Mouse (Mus musculus): ENCODE measurements around the gene Acsl6. TPM values are rescaled to one million over a fixed set of nuclear protein-coding genes. Genes with fewer than 3 reads are reported as not detected.
"Not testable (repeated sequence)": the region's sequence is repeated elsewhere in the genome, so short reads cannot be mapped to it uniquely, and the experiment has no call there.

Acsl6 gene
- total RNA-seq, 1 experiment = 3.7 TPM

GRCm38 (mm10) chr11:54296734-54297133 lies 6.9 kb upstream of the Acsl6 start:
- Histone ChIP-seq H3K9me3 (ENCODE audit: control insufficient read depth, insufficient read depth, low read depth, low read length) (no peaks in the 10 kb centered on the region), H3K36me3 (ENCODE audit: control insufficient read depth, insufficient read depth, low read length, poor library complexity, severe bottlenecking) (no peaks in the 10 kb centered on the region), H3K4me1 (ENCODE audit: control insufficient read depth in 2 of 2, insufficient read depth in 2 of 2, low read length in 2 of 2, poor library complexity in 1 of 2) (no peaks in the 10 kb centered on the region), H3K27ac (ENCODE audit: insufficient read depth, low read depth, low read length, poor library complexity, severe bottlenecking) (no peak overlapping the region), H3K9ac (ENCODE audit: insufficient read depth, low read depth, low read length, poor library complexity, severe bottlenecking) (no peak overlapping the region), H3K4me3 (ENCODE audit: insufficient read depth in 1 of 2, low read depth in 1 of 2, low read length in 2 of 2, poor library complexity in 1 of 2, severe bottlenecking in 1 of 2) (no peak overlapping the region)
- in situ Hi-C loops (cut with MboI; ENCODE audit: low sequenced_read_pairs in 2 of 2, unreplicated experiment in 2 of 2) = no loop called here
- no peak for DNase-seq (ENCODE audit: low read depth, low spot score)
- TF ChIP-seq MAFK (IDR thresholded peaks at IDR 0.05; ENCODE audit: insufficient read depth, low read depth, low read length) (no peak), HCFC1 (IDR thresholded peaks at IDR 0.05; ENCODE audit: borderline replicate concordance, insufficient read depth, low read length) (no peak), ZNF384 (IDR thresholded peaks at IDR 0.05; ENCODE audit: low read depth, low read length) (no peak), ZC3H11A (IDR thresholded peaks at IDR 0.05; ENCODE audit: borderline replicate concordance, low read depth, low read length) (no peak), CHD2 (IDR thresholded peaks at IDR 0.05; ENCODE audit: low read depth, low read length) (no peak)

- H3K9me3 ChIP-seq (ENCODE audit: control insufficient read depth, insufficient read depth, low read depth, low read length); H3K9ac ChIP-seq (ENCODE audit: insufficient read depth, low read depth, low read length, poor library complexity, severe bottlenecking); in situ Hi-C loops (cut with MboI; ENCODE audit: low sequenced_read_pairs in 2 of 2, unreplicated experiment in 2 of 2); H3K36me3 ChIP-seq (ENCODE audit: control insufficient read depth, insufficient read depth, low read length, poor library complexity, severe bottlenecking); H3K27ac ChIP-seq (ENCODE audit: insufficient read depth, low read depth, low read length, poor library complexity, severe bottlenecking); DNase-seq (ENCODE audit: low read depth, low spot score); H3K4me1 ChIP-seq (ENCODE audit: control insufficient read depth in 2 of 2, insufficient read depth in 2 of 2, low read length in 2 of 2, poor library complexity in 1 of 2); H3K4me3 ChIP-seq (ENCODE audit: insufficient read depth in 1 of 2, low read depth in 1 of 2, low read length in 2 of 2, poor library complexity in 1 of 2, severe bottlenecking in 1 of 2): not testable (repeated sequence)
These were observed 6.1 kb upstream of the Acsl6 start for GRCm38 (mm10) chr11:54297471-54297870.

GRCm38 (mm10) chr11:54298777-54299176 lies 4.8 kb upstream of the Acsl6 start:
- TF ChIP-seq ZC3H11A (IDR thresholded peaks at IDR 0.05; ENCODE audit: borderline replicate concordance, low read depth, low read length) = peak; percentile 11; the same call in 1 of the 2 replicates
- no peak for TF ChIP-seq CHD2 (IDR thresholded peaks at IDR 0.05; ENCODE audit: low read depth, low read length)
- Histone ChIP-seq H3K9ac (ENCODE audit: insufficient read depth, low read depth, low read length, poor library complexity, severe bottlenecking) (no peak overlapping the region), H3K36me3 (ENCODE audit: control insufficient read depth, insufficient read depth, low read length, poor library complexity, severe bottlenecking) (no peaks in the 10 kb centered on the region), H3K9me3 (ENCODE audit: control insufficient read depth, insufficient read depth, low read depth, low read length) (no peaks in the 10 kb centered on the region), H3K4me1 (ENCODE audit: control insufficient read depth in 2 of 2, insufficient read depth in 2 of 2, low read length in 2 of 2, poor library complexity in 1 of 2) (peaks cover 0 to 3% of the 10 kb centered on the region in 2 experiments; a peak in 1 of 4 replicates), H3K4me3 (ENCODE audit: insufficient read depth in 1 of 2, low read depth in 1 of 2, low read length in 2 of 2, poor library complexity in 1 of 2, severe bottlenecking in 1 of 2) (no peak overlapping the region), H3K27ac (ENCODE audit: insufficient read depth, low read depth, low read length, poor library complexity, severe bottlenecking) (no peak overlapping the region)
- no peak for DNase-seq (ENCODE audit: low read depth, low spot score)
- in situ Hi-C loops (cut with MboI; ENCODE audit: low sequenced_read_pairs in 2 of 2, unreplicated experiment in 2 of 2) = no loop called here

DNA sequence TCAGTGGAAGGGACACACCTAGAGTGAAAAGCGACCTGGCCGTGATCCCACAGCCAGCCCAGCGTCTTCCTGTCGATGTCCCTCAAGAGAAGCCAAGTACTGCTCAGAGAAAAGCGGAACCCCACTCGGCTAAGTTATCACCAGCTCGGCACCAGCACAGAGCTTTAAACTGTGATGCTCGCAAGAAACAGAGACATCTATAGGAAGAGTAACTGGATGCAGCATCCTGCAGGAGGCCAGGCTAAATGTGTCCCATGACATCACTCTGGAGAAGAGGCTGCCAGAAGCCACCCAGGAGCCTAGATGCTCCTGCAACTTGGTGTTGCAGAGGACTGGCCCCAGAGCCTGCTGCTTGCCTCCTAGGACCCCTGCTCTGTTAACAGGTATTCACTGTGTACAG lies 1.6 kb upstream of the Acsl6 start:
- peaks cover 0 to 6% of the 10 kb centered on the region in 2 experiments; a peak in 1 of 4 replicates for H3K4me1 ChIP-seq (ENCODE audit: control insufficient read depth in 2 of 2, insufficient read depth in 2 of 2, low read length in 2 of 2, poor library complexity in 1 of 2)
- H3K9ac ChIP-seq (ENCODE audit: insufficient read depth, low read depth, low read length, poor library complexity, severe bottlenecking) = no peak overlapping the region
- in situ Hi-C loops (cut with MboI; ENCODE audit: low sequenced_read_pairs in 2 of 2, unreplicated experiment in 2 of 2) = no loop called here
- no peak overlapping the region for H3K27ac ChIP-seq (ENCODE audit: insufficient read depth, low read depth, low read length, poor library complexity, severe bottlenecking)
- no peak overlapping the region for H3K4me3 ChIP-seq (ENCODE audit: insufficient read depth in 1 of 2, low read depth in 1 of 2, low read length in 2 of 2, poor library complexity in 1 of 2, severe bottlenecking in 1 of 2)
- H3K36me3 ChIP-seq (ENCODE audit: control insufficient read depth, insufficient read depth, low read length, poor library complexity, severe bottlenecking) = no peaks in the 10 kb centered on the region
- DNase-seq (ENCODE audit: low read depth, low spot score) = no peak
- no peaks in the 10 kb centered on the region for H3K9me3 ChIP-seq (ENCODE audit: control insufficient read depth, insufficient read depth, low read depth, low read length)
- TF ChIP-seq ZC3H11A (IDR thresholded peaks at IDR 0.05; ENCODE audit: borderline replicate concordance, low read depth, low read length) (no peak), ZNF384 (IDR thresholded peaks at IDR 0.05; ENCODE audit: low read depth, low read length) (no peak), HCFC1 (IDR thresholded peaks at IDR 0.05; ENCODE audit: borderline replicate concordance, insufficient read depth, low read length) (no peak), MAFK (IDR thresholded peaks at IDR 0.05; ENCODE audit: insufficient read depth, low read depth, low read length) (no peak), CHD2 (IDR thresholded peaks at IDR 0.05; ENCODE audit: low read depth, low read length) (no peak)

- in situ Hi-C loops (cut with MboI; ENCODE audit: low sequenced_read_pairs in 2 of 2, unreplicated experiment in 2 of 2) = no loop called here
- Histone ChIP-seq H3K9me3 (ENCODE audit: control insufficient read depth, insufficient read depth, low read depth, low read length) (no peaks in the 10 kb centered on the region), H3K36me3 (ENCODE audit: control insufficient read depth, insufficient read depth, low read length, poor library complexity, severe bottlenecking) (no peaks in the 10 kb centered on the region), H3K27ac (ENCODE audit: insufficient read depth, low read depth, low read length, poor library complexity, severe bottlenecking) (no peak overlapping the region), H3K4me3 (ENCODE audit: insufficient read depth in 1 of 2, low read depth in 1 of 2, low read length in 2 of 2, poor library complexity in 1 of 2, severe bottlenecking in 1 of 2) (no peak overlapping the region), H3K9ac (ENCODE audit: insufficient read depth, low read depth, low read length, poor library complexity, severe bottlenecking) (no peak overlapping the region), H3K4me1 (ENCODE audit: control insufficient read depth in 2 of 2, insufficient read depth in 2 of 2, low read length in 2 of 2, poor library complexity in 1 of 2) (peaks cover 0 to 6% of the 10 kb centered on the region in 2 experiments; a peak in 1 of 4 replicates)
- TF ChIP-seq MAFK (IDR thresholded peaks at IDR 0.05; ENCODE audit: insufficient read depth, low read depth, low read length) (no peak), CHD2 (IDR thresholded peaks at IDR 0.05; ENCODE audit: low read depth, low read length) (no peak), HCFC1 (IDR thresholded peaks at IDR 0.05; ENCODE audit: borderline replicate concordance, insufficient read depth, low read length) (no peak; the same call in 1 of the 2 replicates)
- DNase-seq (ENCODE audit: low read depth, low spot score) = no peak
These were observed 992 bp upstream of the Acsl6 start for GRCm38 (mm10) chr11:54302606-54303005.

Measured in ES-E14 (cell line).